In the genomic region with DNA sequence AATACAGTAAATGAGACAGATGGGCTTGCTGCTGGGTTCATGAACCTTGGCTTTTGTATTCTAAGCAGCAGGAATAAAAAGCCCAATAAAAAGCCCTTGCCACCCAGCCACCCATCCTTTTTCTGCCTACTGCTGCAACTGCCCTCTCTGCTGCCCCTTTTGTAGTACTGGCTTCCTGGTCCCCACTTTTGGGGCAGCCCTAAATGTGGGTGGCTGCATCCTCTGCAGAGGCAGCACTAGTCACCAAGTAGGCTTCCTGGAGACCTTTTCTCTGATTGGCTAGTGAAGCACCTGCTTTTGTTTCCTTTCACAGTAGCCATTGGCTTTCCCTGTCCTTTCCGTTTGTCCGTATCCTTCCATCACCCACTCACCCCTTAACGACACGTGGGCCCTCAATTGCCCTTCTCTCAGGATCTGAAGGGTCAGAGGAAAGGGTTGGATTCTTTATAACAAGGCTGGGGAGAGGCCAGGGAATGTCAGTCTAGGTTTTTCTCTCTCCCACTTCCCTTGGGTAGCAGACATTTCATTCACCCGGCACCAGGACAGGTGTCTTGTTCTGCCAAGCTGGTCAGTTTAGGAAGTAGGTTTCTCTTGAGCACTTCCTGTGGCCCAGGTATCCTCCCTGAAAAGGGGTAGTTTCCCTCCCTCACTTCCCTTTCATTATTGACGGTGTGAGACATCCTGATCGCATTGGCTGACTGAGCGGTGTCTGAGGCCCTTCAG, we compare ENCODE assay signal across 8 mouse cellular contexts. TPM values are rescaled to one million over a fixed set of nuclear protein-coding genes. Genes with fewer than 3 reads are reported as not detected.
DNase-seq lines count a peak whose midpoint lies in the region; ATAC-seq and TF ChIP-seq lines count a peak whose summit lies in the region.

No protein-coding gene starts in this region.

- WGBS in kidney, embryonic 16.5 days = 15% methylated on average over 8 of the region's 8 CpGs
- 22% methylated on average over 8 of the region's 8 CpGs for WGBS in forebrain, embryonic 13.5 days
- WGBS in liver, embryonic 12.5 days (ENCODE audit: insufficient replicate concordance) = 27% methylated on average over 8 of the region's 8 CpGs
- 27% methylated on average over 8 of the region's 8 CpGs for WGBS in stomach, postnatal 0 days

- TF ChIP-seq POLR2A in ES-Bruce4 (IDR thresholded peaks at IDR 0.05; ENCODE audit: insufficient read depth, low read length) = no peak

- H3K27me3 ChIP-seq in kidney, embryonic 16.5 days (ENCODE audit: insufficient read depth, low read length) = no peaks in the 10 kb centered on the region
- no peaks in the 10 kb centered on the region for H3K27me3 ChIP-seq in ES-Bruce4 (ENCODE audit: control insufficient read depth, insufficient read depth, low read length, poor library complexity, severe bottlenecking)
- H3K27me3 ChIP-seq in forebrain, embryonic 13.5 days = no peaks in the 10 kb centered on the region
- no peaks in the 10 kb centered on the region for H3K27me3 ChIP-seq in liver, embryonic 12.5 days (replicated peaks)
- no peaks in the 10 kb centered on the region for H3K27me3 ChIP-seq in stomach, postnatal 0 days (ENCODE audit: control insufficient read depth, insufficient read depth, low read length)

- peak overlapping the region; percentile 67 for H3K4me3 ChIP-seq in kidney, embryonic 16.5 days (ENCODE audit: low read length)
- H3K4me3 ChIP-seq in ES-Bruce4 (ENCODE audit: low read depth, low read length) = peak overlapping the region; percentile 25; the same call in 1 of the 2 replicates
- peak overlapping the region; percentile 53 for H3K4me3 ChIP-seq in forebrain, embryonic 13.5 days
- H3K4me3 ChIP-seq in liver, embryonic 12.5 days = peak overlapping the region; percentile 64
- peak overlapping the region; percentile 91 for H3K4me3 ChIP-seq in stomach, postnatal 0 days (ENCODE audit: low read depth, low read length)

- intact Hi-C loops in left cerebral cortex, postnatal 4 days (cut with DNase I) = no loop called here

- no peak for TF ChIP-seq EP300 in ES-Bruce4 (IDR thresholded peaks at IDR 0.05; ENCODE audit: insufficient read depth, low read depth, low read length)
- no peak for TF ChIP-seq EP300 in stomach, postnatal 0 days (optimal IDR thresholded peaks at IDR 0.05)

- peak overlapping the region; percentile 74 for H3K9ac ChIP-seq in kidney, embryonic 16.5 days (replicated peaks; ENCODE audit: low read length)
- H3K9ac ChIP-seq in ES-Bruce4 (ENCODE audit: low read depth, poor library complexity, severe bottlenecking) = no peak overlapping the region
- peak overlapping the region; percentile 76; the same call in 1 of the 2 replicates for H3K9ac ChIP-seq in forebrain, embryonic 13.5 days
- H3K9ac ChIP-seq in liver, embryonic 12.5 days = peak overlapping the region; percentile 61
- H3K9ac ChIP-seq in stomach, postnatal 0 days (ENCODE audit: low read length) = peak overlapping the region; percentile 78

- no peaks in the 10 kb centered on the region for H3K9me3 ChIP-seq in kidney, embryonic 16.5 days (ENCODE audit: low read length)
- H3K9me3 ChIP-seq in ES-Bruce4 (replicated peaks; ENCODE audit: control insufficient read depth, insufficient read depth, low read length, poor library complexity, severe bottlenecking) = no peaks in the 10 kb centered on the region
- H3K9me3 ChIP-seq in forebrain, embryonic 13.5 days (replicated peaks) = no peaks in the 10 kb centered on the region
- no peaks in the 10 kb centered on the region for H3K9me3 ChIP-seq in liver, embryonic 12.5 days (replicated peaks)
- H3K9me3 ChIP-seq in stomach, postnatal 0 days (ENCODE audit: control insufficient read depth, low read length) = no peaks in the 10 kb centered on the region

- H3K4me1 ChIP-seq in kidney, embryonic 16.5 days (ENCODE audit: insufficient read depth, low read length) = peaks cover 50% of the 10 kb centered on the region
- H3K4me1 ChIP-seq in ES-Bruce4 (ENCODE audit: control insufficient read depth, insufficient read depth, low read length) = no peaks in the 10 kb centered on the region
- H3K4me1 ChIP-seq in forebrain, embryonic 13.5 days = peaks cover 65% of the 10 kb centered on the region
- H3K4me1 ChIP-seq in liver, embryonic 12.5 days = peaks cover 73% of the 10 kb centered on the region
- H3K4me1 ChIP-seq in stomach, postnatal 0 days (replicated peaks; ENCODE audit: control insufficient read depth, insufficient read depth) = peaks cover 8% of the 10 kb centered on the region

- no peak for TF ChIP-seq CTCF in ES-Bruce4 (IDR thresholded peaks at IDR 0.05; ENCODE audit: low read depth, low read length)
- TF ChIP-seq CTCF in stomach, postnatal 0 days (IDR thresholded peaks at IDR 0.05; ENCODE audit: low read depth) = no peak

- no peak for ATAC-seq in kidney, embryonic 16.5 days (ENCODE audit: low FRiP score, low TSS enrichment)
- no peak for ATAC-seq in forebrain, embryonic 13.5 days
- ATAC-seq in liver, embryonic 12.5 days = no peak
- no peak for ATAC-seq in stomach, postnatal 0 days (ENCODE audit: low FRiP score, low TSS enrichment)

- H3K4me2 ChIP-seq in kidney, embryonic 16.5 days (replicated peaks; ENCODE audit: low read depth, low read length) = peak overlapping the region; percentile 97
- H3K4me2 ChIP-seq in forebrain, embryonic 13.5 days = peak overlapping the region; percentile 93
- peak overlapping the region; percentile 89 for H3K4me2 ChIP-seq in liver, embryonic 12.5 days
- H3K4me2 ChIP-seq in stomach, postnatal 0 days (replicated peaks; ENCODE audit: low read depth) = peak overlapping the region; percentile 70

- peak overlapping the region; percentile 89 for H3K27ac ChIP-seq in kidney, embryonic 16.5 days (ENCODE audit: low read length)
- no peak overlapping the region for H3K27ac ChIP-seq in ES-Bruce4 (ENCODE audit: insufficient read depth, low read length)
- peak overlapping the region; percentile 91 for H3K27ac ChIP-seq in forebrain, embryonic 13.5 days
- H3K27ac ChIP-seq in liver, embryonic 12.5 days = peak overlapping the region; percentile 91
- peak overlapping the region; percentile 100 for H3K27ac ChIP-seq in stomach, postnatal 0 days (replicated peaks)

- DNase-seq in kidney, postnatal 14 days = no peak
- no peak for DNase-seq in stomach, postnatal 0 days (ENCODE audit: low spot score)
- DNase-seq in left cerebral cortex, postnatal 4 days = no peak
- DNase-seq in kidney, adult 11 months = no peak

- peaks cover 25% of the 10 kb centered on the region for H3K36me3 ChIP-seq in kidney, embryonic 16.5 days (ENCODE audit: insufficient read depth, low read length)
- peaks cover 14% of the 10 kb centered on the region for H3K36me3 ChIP-seq in ES-Bruce4 (ENCODE audit: control insufficient read depth, insufficient read depth, low read length, poor library complexity, severe bottlenecking)
- peaks cover 27% of the 10 kb centered on the region for H3K36me3 ChIP-seq in forebrain, embryonic 13.5 days (ENCODE audit: poor library complexity, severe bottlenecking)
- peaks cover 28% of the 10 kb centered on the region for H3K36me3 ChIP-seq in liver, embryonic 12.5 days
- peaks cover 31% of the 10 kb centered on the region for H3K36me3 ChIP-seq in stomach, postnatal 0 days (ENCODE audit: control insufficient read depth, insufficient read depth, low read length)

RNA-seq across cellular contexts. Expression of gene Per1, which starts 3.2 kb away (rescaled TPM):
- 11.4 and 15.6 TPM in 2 replicates for polyA plus RNA-seq in kidney, embryonic 16.5 days (2015; fragmentation: Nextera tagmentation; extraction: Ambion mirVana)
- 25.0 and 29.3 TPM in 2 replicates for polyA plus RNA-seq in ES-Bruce4 (2011; ENCODE audit: insufficient read depth, insufficient read length, low read depth, missing spikeins)
- polyA plus RNA-seq in forebrain, embryonic 13.5 days (2015; fragmentation: Nextera tagmentation; extraction: Ambion mirVana) = 6.0 and 6.4 TPM in 2 replicates
- 2.5 and 4.0 TPM in 2 replicates for polyA plus RNA-seq in liver, embryonic 12.5 days (2016; fragmentation: Nextera tagmentation; extraction: Ambion mirVana)
- polyA plus RNA-seq in stomach, postnatal 0 days (2015; fragmentation: Nextera tagmentation; extraction: Ambion mirVana) = 7.7 and 13.1 TPM in 2 replicates
- total RNA-seq in left cerebral cortex, postnatal 4 days (2021) = 10 to 100 TPM; 52.8 to 58.0 TPM

RNA-seq across cellular contexts. Expression of gene Vamp2, which starts 9.9 kb away (rescaled TPM):
- polyA plus RNA-seq in kidney, embryonic 16.5 days (2015; fragmentation: Nextera tagmentation; extraction: Ambion mirVana) = 81.5 and 114 TPM in 2 replicates
- 39.5 and 41.6 TPM in 2 replicates for polyA plus RNA-seq in ES-Bruce4 (2011; ENCODE audit: insufficient read depth, insufficient read length, low read depth, missing spikeins)
- polyA plus RNA-seq in forebrain, embryonic 13.5 days (2015; fragmentation: Nextera tagmentation; extraction: Ambion mirVana) = 110 and 124 TPM in 2 replicates
- polyA plus RNA-seq in liver, embryonic 12.5 days (2016; fragmentation: Nextera tagmentation; extraction: Ambion mirVana) = 26.3 and 27.5 TPM in 2 replicates
- polyA plus RNA-seq in stomach, postnatal 0 days (2015; fragmentation: Nextera tagmentation; extraction: Ambion mirVana) = 43.0 and 53.7 TPM in 2 replicates
- total RNA-seq in left cerebral cortex, postnatal 4 days (2021) = 100 to 1,000 TPM; 579 to 594 TPM

RNA-seq across cellular contexts. Expression of gene Hes7, which starts 22.0 kb away (rescaled TPM):
- polyA plus RNA-seq in kidney, embryonic 16.5 days (2015; fragmentation: Nextera tagmentation; extraction: Ambion mirVana) = 0.39 and 0.51 TPM in 2 replicates
- not detected in 2 replicates for polyA plus RNA-seq in ES-Bruce4 (2011; ENCODE audit: insufficient read depth, insufficient read length, low read depth, missing spikeins)
- polyA plus RNA-seq in forebrain, embryonic 13.5 days (2015; fragmentation: Nextera tagmentation; extraction: Ambion mirVana) = 0.12 and 0.21 TPM in 2 replicates
- 0.44 and 0.46 TPM in 2 replicates for polyA plus RNA-seq in liver, embryonic 12.5 days (2016; fragmentation: Nextera tagmentation; extraction: Ambion mirVana)
- 0.29 and 0.41 TPM in 2 replicates for polyA plus RNA-seq in stomach, postnatal 0 days (2015; fragmentation: Nextera tagmentation; extraction: Ambion mirVana)
- 1 to 10 TPM; 2.3 to 2.6 TPM for total RNA-seq in left cerebral cortex, postnatal 4 days (2021)

RNA-seq across cellular contexts. Expression of gene 9130213A22Rik, which starts 24.2 kb away (rescaled TPM):
- 0.33 and 0.42 TPM in 2 replicates for polyA plus RNA-seq in kidney, embryonic 16.5 days (2015; fragmentation: Nextera tagmentation; extraction: Ambion mirVana)
- polyA plus RNA-seq in ES-Bruce4 (2011; ENCODE audit: insufficient read depth, insufficient read length, low read depth, missing spikeins) = not detected in 2 replicates
- 0.21 and 0.34 TPM in 2 replicates for polyA plus RNA-seq in forebrain, embryonic 13.5 days (2015; fragmentation: Nextera tagmentation; extraction: Ambion mirVana)
- polyA plus RNA-seq in liver, embryonic 12.5 days (2016; fragmentation: Nextera tagmentation; extraction: Ambion mirVana) = 0.14 TPM in 1 of 2 replicates, not detected in the other
- polyA plus RNA-seq in stomach, postnatal 0 days (2015; fragmentation: Nextera tagmentation; extraction: Ambion mirVana) = 0.24 and 0.41 TPM in 2 replicates
- total RNA-seq in left cerebral cortex, postnatal 4 days (2021) = 1 to 10 TPM; 1.2 to 1.7 TPM

RNA-seq across cellular contexts. Expression of gene Aloxe3, which starts 27.5 kb away (rescaled TPM):
- polyA plus RNA-seq in kidney, embryonic 16.5 days (2015; fragmentation: Nextera tagmentation; extraction: Ambion mirVana) = 0.32 and 0.76 TPM in 2 replicates
- 1.7 and 2.0 TPM in 2 replicates for polyA plus RNA-seq in ES-Bruce4 (2011; ENCODE audit: insufficient read depth, insufficient read length, low read depth, missing spikeins)
- polyA plus RNA-seq in forebrain, embryonic 13.5 days (2015; fragmentation: Nextera tagmentation; extraction: Ambion mirVana) = 1.5 TPM in 1 of 2 replicates, not detected in the other
- not detected in 2 replicates for polyA plus RNA-seq in liver, embryonic 12.5 days (2016; fragmentation: Nextera tagmentation; extraction: Ambion mirVana)
- 20.2 and 22.5 TPM in 2 replicates for polyA plus RNA-seq in stomach, postnatal 0 days (2015; fragmentation: Nextera tagmentation; extraction: Ambion mirVana)
- total RNA-seq in left cerebral cortex, postnatal 4 days (2021) = 10 to 100 TPM; 10.8 to 13.1 TPM

Comparison
In these comparisons a context has a peak if more than half of its experiments do, and no peak if none do; other contexts are left out.
1. H3K4me3 ChIP-seq: peak in every context shown above with its lines; median percentile 91 in stomach, postnatal 0 days; 67 in kidney, embryonic 16.5 days; 64 in liver, embryonic 12.5 days; 53 in forebrain, embryonic 13.5 days; 25 in ES-Bruce4.